Mouse (Mus musculus) small intestine, adult 2 months (tissue): ENCODE measurements around the gene Shkbp1. TPM values are rescaled to one million over a fixed set of nuclear protein-coding genes. Genes with fewer than 3 reads are reported as not detected.
A peak's percentile ranks its signal among the peaks of the same experiment; 100 is the strongest.

Experiments
- H3K27ac ChIP-seq: fragments of 200-500 bp; 2 replicates; pipeline ENCODE4 v1.5.1; 2012; ENCODE audit warnings: low read depth, low read length, control low read depth, inconsistent platforms; ENCODE audit not compliant: insufficient read depth
- H3K27me3 ChIP-seq: fragments of 200-500 bp; 2 replicates; pipeline ENCODE4 v1.6.1; 2012; ENCODE audit warnings: mild to moderate bottlenecking, moderate library complexity, low read length, inconsistent platforms; ENCODE audit not compliant: control insufficient read depth, insufficient read depth
- H3K36me3 ChIP-seq: fragments of 200-500 bp; 2 replicates; pipeline ENCODE4 v1.6.1; 2012; ENCODE audit warnings: mild to moderate bottlenecking, low read length, control low read depth, inconsistent platforms; ENCODE audit not compliant: control insufficient read depth, insufficient read depth
- H3K4me1 ChIP-seq: fragments of 200-500 bp; 2 replicates; pipeline ENCODE4 v1.6.1; 2012; ENCODE audit warnings: low read length, inconsistent platforms, mixed read lengths; ENCODE audit not compliant: control insufficient read depth, insufficient read depth, insufficient read length
- H3K4me3 ChIP-seq: fragments of 200-500 bp; 2 replicates; pipeline ENCODE4 v1.5.1; 2012; ENCODE audit warnings: low read depth, mild to moderate bottlenecking, control low read depth, inconsistent platforms, low read length, moderate library complexity
- CTCF ChIP-seq: fragments of 200-500 bp; IDR thresholded peaks from 2 replicates; pipeline ENCODE4 v1.5.1; 2012; ENCODE audit warnings: low read depth, mild to moderate bottlenecking, control low read depth, inconsistent platforms, low read length, moderate library complexity, mixed read lengths; ENCODE audit not compliant: insufficient replicate concordance, insufficient read length; ENCODE audit errors: extremely low read depth
- POLR2A ChIP-seq: fragments of 200-500 bp; IDR thresholded peaks from 2 replicates; pipeline ENCODE4 v1.6.1; 2012; ENCODE audit warnings: low read depth, mild to moderate bottlenecking, control low read depth, inconsistent platforms, low read length, moderate library complexity
- WGBS: fragments of 180-500 bp; shearing (Covaris S2); methylation state at CpG from one replicate; pipeline ENCODE4 v1.1.7; 2018; 5-methylcytosine and 5-hydroxymethylcytosine counted together
- polyA plus RNA-seq: library from polyadenylated mRNA; depleted of rRNA; stranded (reverse); fragments of >200 nt; gene quantifications from 2 replicates; pipeline ENCODE4 v1.2.3, GENCODE M21; 2012

The Shkbp1 gene
- polyA plus RNA-seq, 1 experiment, result 115 TPM

DNA sequence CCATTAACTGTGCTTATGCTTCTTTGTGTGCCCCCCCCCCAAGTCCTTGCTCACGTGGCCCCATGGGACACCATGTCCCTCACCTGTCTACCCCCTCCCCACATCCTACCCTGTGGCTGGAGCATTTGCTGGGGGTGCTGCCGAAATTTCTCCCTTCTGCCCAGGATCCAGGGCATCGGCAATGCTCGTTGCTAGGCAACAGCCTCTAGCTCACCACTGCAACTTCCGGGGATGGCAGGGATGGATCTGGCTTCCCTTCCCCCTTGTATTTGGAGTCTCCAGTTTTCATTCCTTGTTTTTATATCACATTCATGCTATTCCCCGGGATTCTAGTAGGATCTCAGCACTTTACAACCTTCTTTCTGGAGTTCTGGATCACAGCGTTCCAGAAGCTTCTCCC, 16.3 kb downstream of the Shkbp1 start:
- Histone ChIP-seq H3K36me3 (peaks cover 12% of the 10 kb centered on the region), H3K4me1 (0 out of 2 replicates have a peak, but pooled peaks cover 3% of the 10 kb centered on the region), H3K27me3 (peaks cover 24% of the 10 kb centered on the region), H3K4me3 (no peak overlapping the region), H3K27ac (no peak overlapping the region)
- 38% methylated on average over 7 of the region's 7 CpGs for WGBS
- TF ChIP-seq POLR2A (no peak), CTCF (no peak)

DNA sequence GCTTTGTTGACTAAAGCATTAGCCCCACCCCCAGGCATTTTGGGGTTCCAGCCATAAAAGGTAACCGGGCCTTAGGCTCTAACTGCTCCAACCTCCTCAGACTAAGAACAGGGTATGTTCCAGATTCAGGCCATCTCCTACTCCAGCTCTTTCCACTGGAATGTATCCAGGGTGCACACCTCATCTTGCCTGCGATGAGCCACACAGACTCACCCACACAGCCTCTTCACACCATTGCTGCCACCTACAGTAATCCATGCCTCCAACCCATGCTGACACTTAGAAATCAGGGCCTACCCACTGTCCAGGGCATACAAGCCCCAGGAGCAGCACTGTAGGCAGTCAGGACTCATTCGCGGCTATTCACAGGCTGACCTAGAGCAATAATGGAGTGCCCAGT, 16.7 kb downstream of the Shkbp1 start:
- Histone ChIP-seq H3K27ac (no peak overlapping the region), H3K4me3 (no peak overlapping the region), H3K36me3 (peaks cover 10% of the 10 kb centered on the region), H3K4me1 (0 out of 2 replicates have a peak, but pooled peaks cover 3% of the 10 kb centered on the region), H3K27me3 (peaks cover 28% of the 10 kb centered on the region)
- no peak for TF ChIP-seq POLR2A
- no peak for TF ChIP-seq CTCF
- 72% methylated on average over 4 of the region's 4 CpGs for WGBS

DNA sequence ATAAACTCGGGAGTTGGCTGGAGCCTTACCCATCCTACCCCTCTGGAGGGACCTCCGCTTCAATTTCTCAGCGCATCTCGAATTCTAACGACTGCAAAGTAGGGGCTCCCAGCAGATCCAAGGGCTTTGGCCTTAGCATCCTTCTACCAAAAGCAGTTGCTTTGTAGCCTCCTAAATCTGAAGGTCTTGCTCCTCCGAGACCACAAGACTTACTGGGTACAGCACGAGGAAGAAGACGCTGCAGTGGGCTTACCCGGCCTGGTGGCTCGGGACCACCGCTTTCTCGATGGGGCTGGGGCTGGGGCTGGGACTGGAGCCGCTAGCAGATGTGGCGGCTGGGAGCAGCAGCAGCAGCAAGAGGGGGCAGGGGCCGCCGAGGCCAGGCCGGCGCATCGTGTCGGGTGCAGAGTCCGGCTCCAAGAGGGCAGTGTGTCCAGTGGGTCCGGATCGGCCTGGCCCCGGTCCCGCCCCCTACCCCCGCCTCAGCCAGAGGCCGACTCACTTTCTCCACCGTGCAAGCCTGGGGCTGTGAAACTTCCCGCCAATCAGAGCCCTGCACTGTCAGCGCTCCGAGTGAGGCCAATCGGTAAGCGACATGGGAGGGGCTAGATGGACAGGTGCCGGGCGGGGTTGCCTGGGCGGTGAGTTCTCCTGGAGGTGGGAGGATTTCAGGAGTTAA, 18.5 kb downstream of the Shkbp1 start, which contains the start of gene Ltbp4:
TSS of gene Ltbp4 (minus strand) at position 518 of the 679 bp plus-strand sequence.
- no peak within 1 kb of the TSS for H3K27ac ChIP-seq
- peaks cover 3% of the 10 kb centered on the region for H3K36me3 ChIP-seq
- peaks cover 3% of the 10 kb centered on the region; the same call in 1 of the 2 replicates for H3K4me1 ChIP-seq
- H3K4me3 ChIP-seq, result peak within 1 kb of the TSS; percentile 30
- TF ChIP-seq CTCF (no peak), POLR2A (no peak)
- WGBS, result 2% methylated on average over 36 of the region's 36 CpGs
- peaks cover 42% of the 10 kb centered on the region for H3K27me3 ChIP-seq

DNA sequence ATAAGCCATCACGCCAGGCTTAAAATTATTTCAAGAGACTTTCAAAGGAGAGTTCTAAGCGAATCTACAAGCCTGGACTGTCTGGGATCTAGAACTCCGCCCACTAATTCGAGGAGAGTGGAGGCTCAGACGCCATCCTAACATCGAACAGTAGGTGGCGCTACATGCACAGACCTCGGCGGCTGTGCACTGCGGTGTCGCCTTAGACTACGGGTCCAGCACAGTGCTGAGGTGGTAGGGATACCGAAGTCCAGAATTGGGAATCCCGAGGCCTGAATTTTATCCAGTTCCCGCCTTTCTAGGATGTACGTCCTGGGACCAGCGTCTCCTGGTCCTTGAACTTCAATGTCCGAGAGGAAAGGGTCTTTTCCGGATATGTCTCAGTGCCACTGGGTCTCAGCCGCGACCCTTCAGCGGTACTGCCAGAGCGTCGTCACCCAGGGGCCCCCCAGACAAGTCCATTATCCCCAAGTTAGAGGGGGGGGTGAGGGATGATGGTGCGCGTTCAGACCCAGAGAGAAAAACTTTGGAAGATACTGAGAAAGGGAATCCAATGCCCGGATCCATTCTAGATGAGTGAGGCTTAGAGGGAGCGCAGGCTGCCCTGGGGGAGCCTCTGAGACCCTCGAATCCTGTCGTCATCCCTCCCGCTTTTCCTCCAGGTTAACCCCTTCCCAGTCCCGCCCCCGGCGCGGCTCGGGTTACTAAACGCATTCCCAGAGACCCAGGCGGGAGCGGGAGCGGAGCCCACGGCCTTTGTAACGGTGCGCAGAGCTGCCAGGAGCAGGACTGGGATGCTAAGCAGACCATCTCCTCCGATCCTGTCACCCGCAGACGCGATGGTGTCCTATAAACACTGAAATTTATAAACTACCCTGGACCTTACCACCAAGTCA, 19.6 kb downstream of the Shkbp1 start:
- peaks cover 42% of the 10 kb centered on the region for H3K27me3 ChIP-seq
- H3K4me3 ChIP-seq, result no peak overlapping the region
- H3K27ac ChIP-seq, result no peak overlapping the region
- WGBS, result 2% methylated on average over 47 of the region's 47 CpGs
- TF ChIP-seq CTCF (peak; percentile 96), POLR2A (no peak)
- H3K36me3 ChIP-seq, result no peaks in the 10 kb centered on the region
- H3K4me1 ChIP-seq, result peaks cover 8% of the 10 kb centered on the region

DNA sequence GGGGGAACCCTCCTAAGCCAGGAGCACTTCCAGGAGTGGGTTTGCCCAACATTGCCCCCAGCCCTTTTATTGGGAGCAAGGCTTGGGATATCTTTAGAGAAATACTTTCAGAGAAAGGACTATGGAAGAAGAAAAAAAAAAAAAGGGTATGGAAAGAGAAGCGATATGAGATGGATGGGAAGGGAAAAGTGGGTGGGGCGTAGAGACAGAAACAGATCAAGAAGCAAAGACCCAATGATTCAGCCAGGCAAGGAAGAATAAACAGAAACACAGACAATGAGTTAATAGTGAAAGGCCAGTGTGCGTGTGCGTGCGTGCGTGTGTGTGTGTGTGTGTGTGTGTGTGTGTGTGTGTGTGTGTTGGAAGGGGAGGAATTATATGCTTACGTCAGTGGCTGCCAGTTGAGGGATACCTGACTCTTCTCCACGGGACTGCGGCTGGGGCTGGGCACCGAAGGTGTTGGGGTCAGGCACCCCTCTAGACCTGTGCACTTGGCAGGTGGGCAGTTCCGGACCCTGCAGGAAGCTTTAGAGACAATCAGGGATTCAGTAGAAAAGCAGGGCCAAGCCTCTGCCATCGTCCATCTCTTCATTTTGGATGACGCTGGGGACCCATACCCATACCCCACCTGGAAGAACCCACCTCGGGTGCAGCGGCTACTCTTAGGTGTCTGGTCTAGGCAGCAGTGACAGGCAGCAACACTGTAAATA, 20.7 kb downstream of the Shkbp1 start:
- Histone ChIP-seq H3K4me3 (no peak overlapping the region), H3K27ac (peak overlapping the region; percentile 27; the same call in 1 of the 2 replicates), H3K27me3 (peaks cover 42% of the 10 kb centered on the region), H3K4me1 (peaks cover 11% of the 10 kb centered on the region), H3K36me3 (no peaks in the 10 kb centered on the region)
- WGBS, result 43% methylated on average over 15 of the region's 15 CpGs
- TF ChIP-seq POLR2A (no peak), CTCF (no peak)

DNA sequence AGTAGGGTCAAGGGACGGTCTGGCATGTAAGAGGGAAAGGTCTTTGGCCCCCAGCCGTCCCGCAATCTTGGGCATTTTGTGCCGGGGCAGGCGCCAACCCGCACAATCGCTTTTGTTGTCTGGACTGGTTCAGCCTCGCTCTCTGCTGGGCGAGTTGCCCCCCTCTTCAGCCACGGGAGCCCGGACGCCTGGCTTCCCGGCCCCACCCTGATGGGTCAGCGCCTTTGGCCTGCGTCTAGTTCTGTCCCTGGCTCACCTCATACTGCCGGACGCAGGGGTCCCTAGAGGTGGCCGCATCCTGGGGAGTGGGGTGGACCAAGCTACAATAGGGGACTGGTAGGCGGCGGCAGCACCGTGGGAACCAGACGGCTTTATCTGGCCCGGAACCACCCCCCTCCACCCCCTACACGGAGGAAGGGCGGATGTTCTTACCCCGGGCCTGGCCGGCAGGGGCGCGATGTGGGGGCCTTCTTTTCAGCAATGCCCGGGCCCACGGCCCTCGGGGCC, 21.4 kb downstream of the Shkbp1 start:
- H3K4me1 ChIP-seq, result peaks cover 13% of the 10 kb centered on the region
- H3K4me3 ChIP-seq, result peak overlapping the region; percentile 5; the same call in 1 of the 2 replicates
- peaks cover 42% of the 10 kb centered on the region for H3K27me3 ChIP-seq
- WGBS, result 4% methylated on average over 32 of the region's 32 CpGs
- H3K27ac ChIP-seq, result peak overlapping the region; percentile 27
- TF ChIP-seq CTCF, result no peak
- no peak for TF ChIP-seq POLR2A
- no peaks in the 10 kb centered on the region for H3K36me3 ChIP-seq
